Mouse (Mus musculus) B cell, adult 62 days (primary cell): Measurements from ENCODE around the gene Olfr524. TPM values are rescaled to one million over a fixed set of nuclear protein-coding genes. Genes with fewer than 3 reads are reported as not detected.

Experiments
- total RNA-seq: library from RNA; stranded (reverse); gene quantifications from 4 replicates; pipeline ENCODE4 v1.2.4, GENCODE M21; 2023

Olfr524 gene
- total RNA-seq: not detected in 4 replicates

DNA sequence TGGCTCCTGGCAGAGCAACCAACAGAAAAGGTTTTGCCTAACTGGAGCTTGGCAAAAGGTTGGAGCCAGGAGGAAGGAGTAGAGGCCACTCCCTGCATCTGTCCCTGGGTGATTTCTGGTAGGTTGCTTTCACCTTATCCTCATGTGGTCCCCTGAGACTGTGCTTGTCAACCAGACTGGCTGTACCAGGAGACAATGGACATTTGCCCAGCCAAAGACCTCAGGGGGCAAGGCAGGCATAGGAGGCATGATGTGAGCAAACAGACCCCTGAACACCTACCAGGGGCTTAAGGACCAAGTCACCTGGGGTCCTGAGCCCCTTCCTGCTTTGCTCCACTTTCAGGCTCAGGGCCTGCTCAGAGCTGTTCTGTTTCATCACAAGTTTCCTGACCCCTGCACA, at the start of gene Olfr524:
Gene Olfr524, minus strand, starts transcription at position 101 of the 400 bp plus-strand sequence.

DNA sequence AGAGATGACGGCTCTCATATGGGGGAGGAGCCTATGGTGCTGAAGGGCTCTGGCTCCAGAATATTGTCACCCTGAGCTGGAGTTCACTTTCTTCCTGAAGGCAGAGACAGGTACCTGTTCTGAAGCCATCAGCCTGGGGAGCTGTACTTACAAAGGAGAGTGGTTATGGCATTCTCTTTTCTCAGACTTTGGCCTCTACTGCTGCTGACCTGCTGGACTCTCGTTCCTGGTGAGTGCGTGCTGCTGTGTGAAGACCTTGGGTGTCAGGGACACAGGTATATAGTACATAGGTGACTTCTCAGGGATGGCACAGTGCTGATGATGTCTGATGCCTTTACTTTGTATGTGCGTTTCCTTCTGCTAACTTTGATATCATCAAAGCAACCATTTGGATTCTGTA, 41.5 kb upstream of the Olfr524 start, which contains the start of gene 5830411N06Rik:
Gene 5830411N06Rik, plus strand, starts transcription at position 69 of the 400 bp plus-strand sequence.

DNA sequence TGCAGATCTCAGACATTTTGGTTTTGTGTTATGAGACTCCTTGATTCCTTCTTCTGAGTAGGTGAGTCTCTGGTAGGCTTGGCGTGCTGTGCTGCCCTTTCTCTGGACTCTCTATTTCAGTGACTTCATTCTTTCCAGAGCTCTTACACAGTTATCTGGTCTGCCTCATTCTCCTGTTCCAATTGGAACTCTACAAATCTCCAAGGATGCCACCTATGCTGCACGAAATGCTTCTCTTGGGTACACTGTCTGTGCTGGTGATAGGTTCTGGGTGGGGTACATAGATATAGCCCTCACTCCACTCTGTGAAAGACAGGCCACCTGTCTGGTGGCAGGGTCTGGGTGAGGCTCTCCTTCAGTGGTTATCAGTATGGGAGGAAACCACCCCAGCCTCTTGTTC, 12.2 kb upstream of the Olfr524 start, which contains the start of gene Cd163l1:
Gene Cd163l1, plus strand, starts transcription at position 301 of the 400 bp plus-strand sequence.

DNA sequence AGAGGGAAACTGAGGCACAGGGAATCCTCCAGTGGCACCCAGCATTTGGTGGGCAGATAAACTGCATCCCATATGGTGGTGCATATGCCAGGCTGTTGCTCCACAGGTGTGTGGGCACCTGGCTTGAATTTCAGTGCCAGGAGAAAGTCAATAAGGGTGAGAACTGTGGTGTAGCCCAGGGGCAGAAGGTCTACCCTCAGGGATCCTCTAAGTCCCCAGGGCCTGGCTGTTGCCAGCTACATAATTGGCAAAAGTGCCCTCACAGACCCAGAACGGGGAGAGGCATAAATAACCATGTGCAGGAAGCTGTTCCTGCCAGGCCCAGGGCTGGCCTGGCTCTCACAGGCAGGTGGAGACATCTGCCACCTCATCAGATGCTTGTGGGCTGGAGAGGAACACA, 32.8 kb downstream of the Olfr524 start, which contains the start of gene Olfr523:
Gene Olfr523, plus strand, starts transcription at position 282 of the 400 bp plus-strand sequence.

DNA sequence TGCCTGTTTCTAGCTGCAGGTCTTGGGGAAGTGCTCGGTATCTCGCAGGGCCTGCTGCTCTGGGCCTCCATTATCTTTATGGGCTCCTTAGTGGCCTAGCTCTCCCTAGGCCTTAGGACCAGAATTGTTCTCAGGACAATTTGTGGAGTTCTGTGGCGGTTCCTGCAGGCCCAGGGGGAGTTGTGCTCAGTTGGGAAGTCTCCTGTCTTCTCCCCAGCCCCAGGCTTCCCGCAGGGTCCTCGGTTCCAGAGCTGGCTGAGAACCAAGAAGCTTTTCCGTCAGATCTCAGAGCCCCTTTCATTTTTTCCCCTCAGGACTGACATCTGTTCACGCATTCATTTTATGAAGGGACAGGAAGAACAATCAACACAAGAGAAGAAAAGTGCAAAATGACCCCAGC, 41.1 kb downstream of the Olfr524 start, which contains the start of gene Olfr522:
Gene Olfr522, minus strand, starts transcription at position 101 of the 400 bp plus-strand sequence.

DNA sequence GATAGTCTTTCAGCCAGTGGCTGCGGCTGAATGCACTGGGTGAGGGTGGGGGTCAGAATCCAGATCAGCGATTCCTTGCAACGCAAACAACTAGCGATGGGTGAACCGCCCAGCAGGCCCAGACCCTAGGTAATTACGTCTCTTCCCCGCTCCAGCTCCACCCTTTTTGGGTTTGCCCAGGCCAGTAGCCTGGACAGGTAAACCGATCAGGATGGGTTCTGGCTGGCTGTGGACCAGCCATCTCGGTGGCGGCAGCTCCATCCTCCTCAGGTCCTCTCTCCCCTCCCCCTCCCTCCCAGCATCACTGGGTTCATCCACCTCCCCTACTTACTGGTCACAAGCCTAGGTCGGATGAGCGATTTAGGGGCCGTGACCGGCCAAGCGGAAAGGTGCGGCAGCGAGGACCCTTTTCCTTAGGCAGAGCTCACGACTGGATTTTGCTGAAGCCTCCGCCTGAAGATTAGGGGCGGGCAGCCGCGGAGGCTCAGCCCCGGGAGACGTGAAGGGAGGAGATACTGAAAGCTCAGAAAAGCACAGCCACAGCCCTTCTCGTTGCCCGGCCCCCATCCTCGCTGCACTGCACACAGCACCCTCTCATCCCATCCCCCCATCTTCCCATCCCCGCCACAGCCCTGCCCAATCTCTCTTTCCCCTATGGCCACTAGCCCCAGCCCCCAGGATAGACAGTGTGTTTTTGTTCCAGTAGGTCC, 51.4 kb downstream of the Olfr524 start, which contains the start of gene Sprn:
Gene Sprn, minus strand, starts transcription at position 660 of the 710 bp plus-strand sequence.

Other genes with a start within 250 kb of the Olfr524 start
- not detected in 4 replicates for gene 6430531B16Rik, start 227.2 kb downstream of the Olfr524 start, total RNA-seq
- gene Adam8, start 213.4 kb downstream of the Olfr524 start, total RNA-seq: 1.6 to 4.4 TPM (median 3.1 TPM) in 4 replicates
- gene Zfp511, start 169.6 kb downstream of the Olfr524 start, total RNA-seq: 34.0 to 41.3 TPM (median 38.2 TPM) in 4 replicates
- 32.0 to 37.6 TPM (median 35.1 TPM) in 4 replicates for gene Tubgcp2, start 169.3 kb downstream of the Olfr524 start, total RNA-seq
- not detected in 4 replicates for gene Msx3, start 156.9 kb downstream of the Olfr524 start, total RNA-seq
- gene Caly, start 123.4 kb downstream of the Olfr524 start, total RNA-seq: not detected in 4 replicates
- not detected in 4 replicates for gene Prap1, start 112.6 kb downstream of the Olfr524 start, total RNA-seq
- 1.8 to 5.3 TPM (median 4.0 TPM) in 4 replicates for gene Fuom, start 103.5 kb downstream of the Olfr524 start, total RNA-seq
- 3.1 to 4.2 TPM (median 3.5 TPM) in 4 replicates for gene Paox, start 90.2 kb downstream of the Olfr524 start, total RNA-seq
- gene Echs1, start 89.5 kb downstream of the Olfr524 start, total RNA-seq: 22.1 to 27.3 TPM (median 23.2 TPM) in 4 replicates
- gene Mtg1, start 68.4 kb downstream of the Olfr524 start, total RNA-seq: 11.6 to 23.1 TPM (median 20.5 TPM) in 4 replicates
- not detected in 4 replicates for gene Sprn, start 51.1 kb downstream of the Olfr524 start, total RNA-seq
- gene Olfr522, start 41.2 kb downstream of the Olfr524 start, total RNA-seq: not detected in 4 replicates
- not detected in 4 replicates for gene Olfr523, start 32.7 kb downstream of the Olfr524 start, total RNA-seq
- gene Cd163l1, start 12.3 kb upstream of the Olfr524 start, total RNA-seq: not detected in 4 replicates
- gene 5830411N06Rik, start 41.3 kb upstream of the Olfr524 start, total RNA-seq: not detected in 4 replicates
- gene Olfr525, start 114.9 kb upstream of the Olfr524 start, total RNA-seq: not detected in 4 replicates
- gene Olfr527, start 128.1 kb upstream of the Olfr524 start, total RNA-seq: not detected in 4 replicates
- not detected in 4 replicates for gene Olfr60, start 155.7 kb upstream of the Olfr524 start, total RNA-seq
- not detected in 4 replicates for gene Olfr530, start 170.4 kb upstream of the Olfr524 start, total RNA-seq
- not detected in 4 replicates for gene Olfr531, start 197.0 kb upstream of the Olfr524 start, total RNA-seq
- not detected in 4 replicates for gene Olfr532, start 215.7 kb upstream of the Olfr524 start, total RNA-seq